Mouse (Mus musculus) kidney, postnatal 0 days (tissue): Measurements from ENCODE around the gene Anapc2. TPM values are rescaled to one million over a fixed set of nuclear protein-coding genes. Genes with fewer than 3 reads are reported as not detected.

Experiments
- ATAC-seq: fragments of 200-750 bp; cut with Nextera tagmentation; replicated peaks from 2 replicates; pipeline ENCODE4 v1.8.0; 2017; ENCODE audit warnings: low read depth, moderate number of reproducible peaks, moderate TSS enrichment, moderate library complexity; ENCODE audit not compliant: low FRiP score
- DNase-seq: peaks from one replicate; pipeline ENCODE4 v3.0.0-alpha.2; 2016; ENCODE audit warnings: low spot score
- H3K27ac ChIP-seq: fragments of 300-500 bp; sonication (generic); 2 replicates; pipeline ENCODE4 v1.5.1; 2014; ENCODE audit warnings: mild to moderate bottlenecking
- H3K27me3 ChIP-seq: fragments of 300-500 bp; sonication (generic); 2 replicates; pipeline ENCODE4 v1.6.1; 2014; ENCODE audit warnings: low read length, mixed read lengths; ENCODE audit not compliant: insufficient read depth
- H3K36me3 ChIP-seq: fragments of 300-500 bp; sonication (generic); 2 replicates; pipeline ENCODE4 v1.6.1; 2014; ENCODE audit warnings: low read length, mixed read lengths; ENCODE audit not compliant: insufficient read depth
- H3K4me1 ChIP-seq: fragments of 300-500 bp; sonication (generic); replicated peaks from 2 replicates; pipeline ENCODE4 v1.6.1; 2014; ENCODE audit warnings: antibody characterized with exemption, low read length, mixed read lengths; ENCODE audit not compliant: insufficient read depth
- H3K4me2 ChIP-seq: fragments of 300-500 bp; sonication (generic); 2 replicates; pipeline ENCODE4 v1.6.1; 2014; ENCODE audit warnings: mild to moderate bottlenecking, low read length, moderate library complexity, mixed read lengths
- H3K4me3 ChIP-seq: fragments of 300-500 bp; sonication (generic); replicated peaks from 2 replicates; pipeline ENCODE4 v1.5.1; 2014; ENCODE audit warnings: low read depth, low read length
- H3K9ac ChIP-seq: fragments of 300-500 bp; sonication (generic); 2 replicates; pipeline ENCODE4 v1.6.1; 2014; ENCODE audit warnings: low read depth, low read length
- H3K9me3 ChIP-seq: fragments of 300-500 bp; sonication (generic); replicated peaks from 2 replicates; pipeline ENCODE4 v1.6.1; 2016; ENCODE audit warnings: low read length, inconsistent platforms, mixed read lengths
- CTCF ChIP-seq: IDR thresholded peaks from 2 replicates; pipeline ENCODE4 v1.5.1; 2016; ENCODE audit warnings: antibody characterized with exemption, low read depth, mild to moderate bottlenecking, moderate library complexity
- WGBS: fragments of 180-500 bp; shearing (Covaris S2); extraction: QIAGEN DNeasy Blood & Tissue Kit; methylation state at CpG from one replicate; pipeline ENCODE4 v1.1.7; 2014; 5-methylcytosine and 5-hydroxymethylcytosine counted together
- polyA plus RNA-seq: library from polyadenylated mRNA; unstranded; fragments of >200 nt; fragmentation: Nextera tagmentation; extraction: Ambion mirVana; gene quantifications from 2 replicates; pipeline ENCODE4 v1.2.1, GENCODE M21; 2015

The Anapc2 gene
- polyA plus RNA-seq, 1 experiment from 2014 or later: 79.4 TPM

DNA sequence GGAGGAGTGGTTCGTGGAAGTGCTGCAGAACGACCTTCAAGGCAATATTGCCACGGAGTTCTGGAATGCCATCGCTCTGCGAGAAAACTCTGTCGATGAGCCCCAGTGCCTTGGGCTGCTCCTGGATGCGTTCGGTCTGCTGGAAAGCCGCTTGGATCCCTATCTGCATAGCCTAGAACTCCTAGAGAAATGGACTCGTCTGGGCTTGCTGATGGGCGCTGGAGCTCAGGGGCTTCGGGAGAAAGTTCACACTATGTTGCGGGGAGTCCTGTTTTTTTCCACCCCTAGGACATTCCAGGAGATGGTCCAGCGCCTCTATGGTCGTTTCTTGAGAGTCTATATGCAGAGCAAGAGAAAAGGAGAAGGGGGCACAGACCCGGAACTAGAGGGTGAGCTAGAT is 732 bp downstream of the Anapc2 start:
- H3K4me3 ChIP-seq: peak overlapping the region; percentile 59
- TF ChIP-seq CTCF: no peak
- H3K9ac ChIP-seq: peak overlapping the region; percentile 70
- no peaks in the 10 kb centered on the region for H3K9me3 ChIP-seq
- 27% methylated on average over 16 of the region's 16 CpGs for WGBS
- H3K4me2 ChIP-seq: peak overlapping the region; percentile 73
- peaks cover 59% of the 10 kb centered on the region for H3K36me3 ChIP-seq
- DNase-seq (no peak), ATAC-seq (no peak)
- no peaks in the 10 kb centered on the region for H3K27me3 ChIP-seq
- peaks cover 19% of the 10 kb centered on the region for H3K4me1 ChIP-seq
- 0 out of 2 replicates have a peak overlapping the region, but pooled peaks have one; percentile 51 for H3K27ac ChIP-seq

DNA sequence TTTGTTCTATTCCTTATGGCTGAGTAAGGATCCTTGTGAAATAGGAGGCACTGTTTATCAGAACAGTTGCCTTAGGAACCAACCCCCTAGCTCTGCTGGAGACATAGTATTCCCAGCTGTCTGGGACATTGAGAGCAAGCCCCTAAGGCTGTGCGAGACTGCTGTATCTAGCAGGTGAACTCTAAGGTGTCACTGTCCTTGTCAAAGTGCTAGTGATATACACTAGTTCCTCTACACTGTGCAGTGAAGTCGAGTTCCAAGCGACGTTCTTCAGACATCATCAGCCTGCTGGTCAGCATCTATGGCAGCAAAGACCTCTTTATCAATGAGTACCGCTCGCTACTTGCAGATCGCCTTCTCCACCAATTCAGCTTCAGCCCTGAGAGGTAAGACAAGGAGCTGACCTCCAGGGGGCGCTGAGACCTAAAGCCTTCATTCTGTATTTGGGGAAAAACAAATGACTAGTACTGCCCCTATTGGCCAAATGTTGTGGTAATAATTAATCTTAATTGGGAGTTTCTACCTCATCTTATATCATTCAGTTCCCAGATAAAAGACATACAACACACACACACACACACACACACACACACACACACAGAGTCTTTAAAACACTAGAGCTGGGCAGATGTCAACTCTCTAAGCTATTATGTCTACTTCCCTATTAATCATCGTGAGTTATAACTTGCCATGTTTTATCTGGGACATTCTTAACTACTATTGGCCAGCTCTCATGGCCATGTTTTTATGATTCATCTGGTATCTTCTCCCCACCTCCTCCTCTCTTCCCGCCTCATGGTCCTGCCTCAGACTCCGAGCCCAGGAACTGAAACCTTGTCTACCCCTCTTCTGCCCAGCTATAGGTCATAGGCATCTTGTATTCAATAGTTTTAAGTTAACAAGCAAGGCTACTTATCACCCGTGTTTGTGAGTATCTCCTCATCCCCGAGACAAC is 6.9 kb downstream of the Anapc2 start:
- 62% methylated on average over 13 of the region's 13 CpGs for WGBS
- no peak; the same call in 1 of the 2 replicates for ATAC-seq

DNA sequence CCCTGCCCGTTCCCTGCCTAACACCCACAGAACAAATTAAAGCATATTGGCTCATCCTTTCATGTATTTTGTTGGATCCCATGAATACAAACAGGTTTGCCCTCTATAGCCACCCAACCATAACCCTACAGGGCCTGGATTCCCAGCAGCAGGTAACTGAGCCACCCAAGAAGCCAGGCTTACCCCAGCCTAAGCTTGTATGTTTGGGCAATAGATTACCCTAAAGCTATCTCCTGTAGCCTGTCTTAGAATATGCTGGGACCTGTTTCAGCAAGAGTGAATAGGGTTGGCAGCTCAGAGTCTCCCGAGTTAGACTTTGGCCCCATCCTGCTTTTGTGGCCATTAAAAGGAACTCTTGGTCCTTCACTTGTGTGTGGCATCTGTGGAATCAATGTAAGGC is 13.3 kb downstream of the Anapc2 start:
- no peak for TF ChIP-seq CTCF
- Histone ChIP-seq H3K9ac (no peak overlapping the region), H3K36me3 (peaks cover 48% of the 10 kb centered on the region), H3K27ac (no peak overlapping the region; the same call in 1 of the 2 replicates), H3K4me3 (no peak overlapping the region), H3K4me1 (peaks cover 8% of the 10 kb centered on the region; the same call in 1 of the 2 replicates), H3K9me3 (no peaks in the 10 kb centered on the region), H3K27me3 (peaks cover 26% of the 10 kb centered on the region), H3K4me2 (no peak overlapping the region)
- ATAC-seq (no peak), DNase-seq (no peak)
- WGBS: 85% methylated on average over 2 of the region's 2 CpGs

More for the DNA sequence above, 6.9 kb downstream of the Anapc2 start:
- DNase-seq: peak; percentile 89
- Histone ChIP-seq H3K9ac (no peak overlapping the region), H3K27me3 (no peaks in the 10 kb centered on the region), H3K27ac (no peak overlapping the region), H3K9me3 (no peaks in the 10 kb centered on the region), H3K4me3 (no peak overlapping the region), H3K4me1 (no peaks in the 10 kb centered on the region), H3K36me3 (peaks cover 80% of the 10 kb centered on the region), H3K4me2 (no peak overlapping the region)
- TF ChIP-seq CTCF: peak; percentile 95

DNA sequence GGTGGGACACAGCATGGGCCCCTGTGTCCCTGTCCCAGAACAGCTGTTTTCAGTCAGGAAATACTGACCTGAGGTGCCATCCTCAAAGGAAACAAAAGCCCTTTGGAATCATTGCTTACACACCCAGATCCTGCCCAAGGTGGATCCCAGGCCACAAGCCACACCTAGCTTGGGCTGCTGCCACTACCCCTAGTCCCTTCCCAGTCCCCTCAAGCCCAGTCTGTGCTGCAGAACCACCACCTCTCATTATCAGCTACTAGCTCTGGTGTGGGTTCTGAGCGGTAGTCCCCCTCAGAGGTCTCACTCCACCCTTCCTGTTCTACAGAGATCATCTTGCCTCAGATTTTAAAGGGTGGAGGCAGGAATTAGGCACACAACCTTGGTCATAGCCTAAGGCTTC is 14.0 kb downstream of the Anapc2 start:
- no peak overlapping the region for H3K4me2 ChIP-seq
- ATAC-seq: no peak
- H3K4me3 ChIP-seq: no peak overlapping the region

DNA sequence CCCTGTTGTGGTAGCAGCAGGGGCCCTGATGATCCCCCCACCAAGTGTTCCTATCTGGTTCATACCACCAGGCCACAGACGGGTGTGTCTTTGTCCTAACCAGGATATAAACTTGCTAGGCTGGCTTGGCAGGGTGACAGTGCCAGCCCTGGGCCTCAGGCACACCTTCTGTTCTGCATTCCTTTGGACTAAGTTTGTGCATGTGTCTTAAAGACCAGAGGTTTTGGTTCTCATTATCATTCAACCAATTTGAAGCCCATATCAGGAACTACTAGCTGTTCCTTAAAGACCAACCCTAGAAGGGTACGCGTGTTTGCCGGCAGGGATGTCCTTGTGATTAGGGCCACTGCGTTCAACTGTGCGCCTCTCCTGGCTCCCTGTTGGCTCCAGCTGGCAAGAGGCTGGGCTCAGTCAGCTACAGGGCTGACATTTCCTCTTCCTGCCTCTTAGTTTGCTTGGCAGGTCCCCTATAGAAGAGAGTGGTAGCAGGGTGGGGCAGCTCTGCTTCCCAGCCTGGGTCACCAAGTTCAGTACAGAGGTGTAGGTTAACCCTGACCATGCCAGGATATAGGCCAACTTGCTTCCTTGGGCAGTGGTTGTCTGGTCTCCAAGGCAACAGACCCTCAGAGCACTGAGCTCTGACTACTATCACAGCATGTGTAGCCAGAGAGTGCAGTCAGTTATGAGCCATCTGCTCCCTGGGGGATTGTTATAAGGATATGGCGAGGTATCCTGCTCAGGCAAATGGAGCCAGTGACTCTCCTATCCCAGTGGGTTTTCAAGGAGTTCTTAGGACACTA is 14.8 kb downstream of the Anapc2 start:
- Histone ChIP-seq H3K4me3 (no peak overlapping the region), H3K36me3 (peaks cover 39% of the 10 kb centered on the region), H3K27me3 (peaks cover 41% of the 10 kb centered on the region), H3K27ac (peak overlapping the region; percentile 55), H3K4me1 (peaks cover 12% of the 10 kb centered on the region; the same call in 1 of the 2 replicates), H3K4me2 (no peak overlapping the region), H3K9me3 (no peaks in the 10 kb centered on the region), H3K9ac (no peak overlapping the region)
- 47% methylated on average over 7 of the region's 7 CpGs for WGBS
- no peak; the same call in 1 of the 2 replicates for ATAC-seq
- no peak for TF ChIP-seq CTCF
- no peak for DNase-seq

More for the DNA sequence above, 14.0 kb downstream of the Anapc2 start:
- Histone ChIP-seq H3K4me1 (peaks cover 12% of the 10 kb centered on the region; the same call in 1 of the 2 replicates), H3K27me3 (peaks cover 34% of the 10 kb centered on the region), H3K36me3 (peaks cover 42% of the 10 kb centered on the region), H3K9ac (no peak overlapping the region), H3K9me3 (no peaks in the 10 kb centered on the region), H3K27ac (peak overlapping the region; percentile 27)
- WGBS: 90% methylated on average over 1 of the region's 1 CpGs
- no peak for TF ChIP-seq CTCF
- no peak for DNase-seq
